Mouse (Mus musculus) embryonic facial prominence, embryonic 13.5 days (tissue): ENCODE results near the gene Cst9. TPM values are rescaled to one million over a fixed set of nuclear protein-coding genes. Genes with fewer than 3 reads are reported as not detected.

Source experiments
- ATAC-seq: fragments of 200-750 bp; cut with Nextera tagmentation; 2 replicates; pipeline ENCODE4 v1.8.0; 2017; ENCODE audit warnings: low read depth; ENCODE audit not compliant: insufficient number of reproducible peaks, insufficient read depth, low FRiP score, low TSS enrichment
- H3K27ac ChIP-seq: fragments of 300-500 bp; sonication (generic); 2 replicates; pipeline ENCODE4 v1.5.1; 2015; ENCODE audit warnings: moderate library complexity, mild to moderate bottlenecking, inconsistent platforms
- H3K27me3 ChIP-seq: fragments of 300-500 bp; sonication (generic); 2 replicates; pipeline ENCODE4 v1.6.1; 2015; ENCODE audit warnings: mild to moderate bottlenecking, inconsistent platforms
- H3K36me3 ChIP-seq: fragments of 300-500 bp; sonication (generic); 2 replicates; pipeline ENCODE4 v1.6.1; 2015; ENCODE audit warnings: mild to moderate bottlenecking, inconsistent platforms
- H3K4me1 ChIP-seq: fragments of 300-500 bp; sonication (generic); 2 replicates; pipeline ENCODE4 v1.6.1; 2015; ENCODE audit warnings: inconsistent platforms
- H3K4me2 ChIP-seq: fragments of 300-500 bp; sonication (generic); 2 replicates; pipeline ENCODE4 v1.6.1; 2015; ENCODE audit warnings: moderate library complexity, mild to moderate bottlenecking, inconsistent platforms
- H3K4me3 ChIP-seq: fragments of 300-500 bp; sonication (generic); 2 replicates; pipeline ENCODE4 v1.5.1; 2015; ENCODE audit warnings: mild to moderate bottlenecking, inconsistent platforms
- H3K9ac ChIP-seq: fragments of 300-500 bp; sonication (generic); 2 replicates; pipeline ENCODE4 v1.6.1; 2015; ENCODE audit warnings: mild to moderate bottlenecking, inconsistent platforms
- H3K9me3 ChIP-seq: fragments of 300-500 bp; sonication (generic); 2 replicates; pipeline ENCODE4 v1.6.1; 2016; ENCODE audit warnings: inconsistent platforms
- WGBS: fragments of 180-500 bp; shearing (Covaris S2); methylation state at CpG from one replicate; pipeline ENCODE4 v1.1.7; 2015; ENCODE audit warnings: mixed read lengths; 5-methylcytosine and 5-hydroxymethylcytosine counted together
- polyA plus RNA-seq: library from polyadenylated mRNA; unstranded; fragments of >200 nt; fragmentation: Nextera tagmentation; extraction: Ambion mirVana; gene quantifications from 2 replicates; pipeline ENCODE4 v1.2.1, GENCODE M21; 2015

The Cst9 gene
- polyA plus RNA-seq, 1 experiment from 2014 or later: not detected

DNA sequence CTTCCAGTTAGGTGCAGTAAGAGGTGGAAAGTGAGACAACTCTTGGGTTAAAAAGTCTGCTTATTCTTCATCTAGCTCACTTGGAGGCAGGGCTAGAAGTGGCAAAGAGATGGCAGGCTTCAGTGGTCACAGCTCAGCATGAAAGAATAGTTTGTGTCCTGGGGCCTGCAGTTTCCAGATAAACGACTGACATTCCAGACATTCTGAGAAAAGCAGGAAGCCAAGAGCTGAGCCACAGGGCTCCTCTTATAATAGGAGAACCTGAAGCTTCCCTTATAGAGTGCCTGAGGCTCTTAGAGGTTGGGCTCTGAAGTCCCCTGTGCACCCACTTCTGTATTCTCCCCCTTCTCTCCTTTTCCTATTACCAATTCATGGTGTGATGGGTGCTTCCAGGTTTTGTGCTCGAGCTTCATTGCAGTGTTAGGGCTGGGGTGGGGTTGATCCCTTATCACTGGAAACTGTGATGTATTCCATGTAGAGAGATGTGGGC lies 43.7 kb downstream of the Cst9 start:
- Histone ChIP-seq H3K4me3 (no peak overlapping the region), H3K4me1 (peaks cover 8% of the 10 kb centered on the region), H3K27me3 (no peaks in the 10 kb centered on the region), H3K36me3 (no peaks in the 10 kb centered on the region), H3K4me2 (no peak overlapping the region), H3K9me3 (no peaks in the 10 kb centered on the region), H3K27ac (no peak overlapping the region), H3K9ac (no peak overlapping the region)
- no peak for ATAC-seq
- WGBS: 5% methylated on average over 2 of the region's 2 CpGs

- H3K9me3 ChIP-seq: no peaks in the 10 kb centered on the region
- H3K4me1 ChIP-seq: peaks cover 3% of the 10 kb centered on the region
- H3K4me3 ChIP-seq: no peak overlapping the region
- H3K27me3 ChIP-seq: no peaks in the 10 kb centered on the region
- no peak overlapping the region for H3K4me2 ChIP-seq
- no peak overlapping the region for H3K9ac ChIP-seq
- no peaks in the 10 kb centered on the region for H3K36me3 ChIP-seq
- WGBS: 66% methylated on average over 1 of the region's 1 CpGs
- H3K27ac ChIP-seq: no peak overlapping the region
- ATAC-seq: no peak
Measured at GRCm38 (mm10) chr2:148879199-148879598, 44.3 kb downstream of the Cst9 start.

DNA sequence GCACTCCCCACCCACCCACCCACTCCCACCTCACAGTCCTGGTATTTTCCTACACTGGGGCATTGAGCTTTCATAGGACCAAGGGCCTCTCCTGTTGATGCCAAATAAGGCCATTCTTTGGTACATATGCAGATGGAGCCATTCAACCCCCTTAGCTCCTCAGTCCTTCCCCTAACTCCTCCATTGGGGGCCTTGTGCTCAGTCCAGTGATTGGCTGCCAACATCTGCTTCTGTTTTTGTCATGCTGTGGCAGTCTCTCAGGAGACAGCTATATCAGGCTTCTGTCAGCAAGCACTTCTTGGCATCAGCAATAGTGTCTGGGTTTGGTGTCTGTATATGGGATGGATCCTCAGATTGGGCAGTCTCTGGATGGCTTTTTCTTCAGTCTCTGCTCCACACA lies 49.8 kb downstream of the Cst9 start:
- no peak overlapping the region for H3K4me3 ChIP-seq
- H3K27ac ChIP-seq: no peak overlapping the region
- no peaks in the 10 kb centered on the region for H3K4me1 ChIP-seq
- no peak overlapping the region for H3K4me2 ChIP-seq
- no peaks in the 10 kb centered on the region for H3K9me3 ChIP-seq
- H3K27me3 ChIP-seq: no peaks in the 10 kb centered on the region
- no peaks in the 10 kb centered on the region for H3K36me3 ChIP-seq
- ATAC-seq: no peak
- no peak overlapping the region for H3K9ac ChIP-seq

Other genes with a start within 250 kb of the Cst9 start
- gene Nxt1, start 162.5 kb upstream of the Cst9 start, polyA plus RNA-seq: 105 and 108 TPM in 2 replicates
- gene Gzf1, start 154.1 kb upstream of the Cst9 start, polyA plus RNA-seq: 21.2 and 21.6 TPM in 2 replicates
- gene Napb, start 102.7 kb upstream of the Cst9 start, polyA plus RNA-seq: 4.2 and 5.4 TPM in 2 replicates
- gene Cstl1, start 84.8 kb upstream of the Cst9 start, polyA plus RNA-seq: not detected in 2 replicates
- not detected in 2 replicates for gene Cst11, start 63.6 kb upstream of the Cst9 start, polyA plus RNA-seq
- not detected in 2 replicates for gene 8030411F24Rik, start 53.1 kb upstream of the Cst9 start, polyA plus RNA-seq
- gene Cst12, start 45.8 kb upstream of the Cst9 start, polyA plus RNA-seq: not detected in 2 replicates
- gene Cst8, start 36.4 kb upstream of the Cst9 start, polyA plus RNA-seq: 0.32 TPM in 1 of 2 replicates, not detected in the other
- not detected in 2 replicates for gene Cst13, start 15.1 kb upstream of the Cst9 start, polyA plus RNA-seq
- not detected in 2 replicates for gene 9230104L09Rik, start 29.9 kb downstream of the Cst9 start, polyA plus RNA-seq
- gene Cst3, start 40.5 kb downstream of the Cst9 start, polyA plus RNA-seq: 344 and 387 TPM in 2 replicates
- not detected in 2 replicates for gene Gm1330, start 168.1 kb downstream of the Cst9 start, polyA plus RNA-seq
- not detected in 2 replicates for gene Gm10750, start 182.1 kb downstream of the Cst9 start, polyA plus RNA-seq